Mouse (Mus musculus) kidney, adult 2 months (tissue): ENCODE measurements around the gene Stk11ip.

Experiments
- CTCF ChIP-seq: fragments of 200-500 bp; conservative IDR thresholded peaks from 2 replicates; pipeline ENCODE4 v1.5.1; 2011; ENCODE audit warnings: low read depth, mild to moderate bottlenecking, control low read depth, low read length, moderate library complexity, mixed read lengths; ENCODE audit not compliant: insufficient read depth, insufficient read length
- POLR2A ChIP-seq: fragments of 200-500 bp; IDR thresholded peaks from one replicate; pipeline ENCODE4 v1.6.1; 2011; ENCODE audit warnings: low read depth, low read length, control low read depth

- TF ChIP-seq CTCF: no peak
- TF ChIP-seq POLR2A: no peak
Measured at GRCm38 (mm10) chr1:75572776-75573175, 51.4 kb downstream of the Stk11ip start.
